8 mouse cellular contexts compared by ENCODE assay signal in the genomic region with DNA sequence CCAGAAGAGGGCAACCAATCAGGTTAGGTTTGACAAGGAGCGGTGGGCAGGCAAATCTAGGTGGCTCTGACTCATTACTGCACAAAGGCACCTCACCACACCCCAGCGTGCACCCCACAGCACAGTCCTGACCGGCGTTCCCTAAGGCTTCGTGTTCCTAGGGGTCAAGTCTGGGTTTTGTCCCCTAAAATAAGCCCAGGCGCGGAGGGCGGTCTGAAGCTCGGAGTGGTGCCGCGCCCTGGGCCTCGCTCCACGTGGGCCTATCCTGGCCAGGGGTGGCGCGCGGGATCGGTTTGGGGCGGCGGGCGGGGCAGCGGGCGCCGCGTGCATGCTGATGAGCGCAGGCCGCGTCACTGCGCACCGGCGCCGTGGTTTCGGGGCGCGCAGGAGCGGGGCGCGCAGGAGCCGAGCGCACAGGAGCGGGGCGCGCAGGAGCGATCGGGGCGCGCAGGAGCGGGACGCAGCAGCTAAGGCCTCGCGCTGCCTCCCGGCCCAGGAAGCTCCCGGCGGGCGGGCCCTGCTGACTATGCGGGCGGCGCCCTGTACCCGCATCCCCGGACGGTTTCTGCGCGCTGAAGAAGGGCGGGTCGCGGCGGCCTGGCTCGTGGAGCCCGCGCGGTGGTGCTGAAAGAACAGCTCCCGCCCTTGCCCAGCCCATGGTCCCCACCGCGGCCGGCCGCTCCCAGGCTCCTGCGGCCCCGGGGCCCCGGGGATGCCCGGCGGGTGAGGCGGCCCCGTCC. TPM values are rescaled to one million over a fixed set of nuclear protein-coding genes. Genes with fewer than 3 reads are reported as not detected.
DNase-seq lines count a peak whose midpoint lies in the region; ATAC-seq and TF ChIP-seq lines count a peak whose summit lies in the region.

TSS of gene Galnt9 (plus strand) at position 405 of the 740 bp plus-strand sequence.

- 0 out of 2 replicates have a peak, but pooled peaks have one; percentile 21 for TF ChIP-seq POLR2A in brain, embryonic 14.5 days (IDR thresholded peaks at IDR 0.05; ENCODE audit: borderline replicate concordance, extremely low read depth, insufficient read depth, insufficient read length, poor library complexity, severe bottlenecking)

- H3K9ac ChIP-seq in forebrain, embryonic 11.5 days (ENCODE audit: low read length), result no peak within 1 kb of the TSS
- no peak within 1 kb of the TSS for H3K9ac ChIP-seq in liver, postnatal 0 days (replicated peaks)
- H3K9ac ChIP-seq in neural tube, embryonic 14.5 days (replicated peaks; ENCODE audit: low read depth, low read length), result peak within 1 kb of the TSS; percentile 62

- peaks cover 71% of the 10 kb centered on the region for H3K27me3 ChIP-seq in E14TG2a.4 (ENCODE audit: insufficient read depth, low read length)
- peaks cover 34% of the 10 kb centered on the region for H3K27me3 ChIP-seq in forebrain, embryonic 11.5 days (ENCODE audit: control insufficient read depth, insufficient read depth, low read length)
- peaks cover 40% of the 10 kb centered on the region for H3K27me3 ChIP-seq in liver, postnatal 0 days (ENCODE audit: insufficient read depth, low read length)
- peaks cover 17% of the 10 kb centered on the region for H3K27me3 ChIP-seq in neural tube, embryonic 14.5 days (ENCODE audit: control insufficient read depth, insufficient read depth, low read length)

- peak; percentile 49 for ATAC-seq in forebrain, embryonic 11.5 days (replicated peaks; ENCODE audit: low FRiP score)
- peak; percentile 40; the same call in 1 of the 2 replicates for ATAC-seq in liver, postnatal 0 days
- peak; percentile 90 for ATAC-seq in neural tube, embryonic 14.5 days (ENCODE audit: low read depth)

- intact Hi-C loops in heart, postnatal 14 days (cut with DNase I), result no loop called here

- peak; percentile 69 for DNase-seq in brain, embryonic 14.5 days (ENCODE audit: low read depth)
- DNase-seq in forebrain, embryonic 11.5 days (ENCODE audit: low spot score), result peak; percentile 85
- DNase-seq in heart, postnatal 14 days, result peak; percentile 74 to 82
- peak; percentile 41 to 83 for DNase-seq in kidney, postnatal 36 days
- DNase-seq in liver, postnatal 0 days, result peak; percentile 71
- peak; percentile 60 for DNase-seq in urinary bladder, postnatal 25 days (ENCODE audit: low spot score)

- peak within 1 kb of the TSS; percentile 86 for H3K4me3 ChIP-seq in E14TG2a.4 (replicated peaks; ENCODE audit: low read length)
- peak within 1 kb of the TSS; percentile 32 for H3K4me3 ChIP-seq in forebrain, embryonic 11.5 days (ENCODE audit: low read depth, low read length)
- no peak within 1 kb of the TSS for H3K4me3 ChIP-seq in liver, postnatal 0 days (ENCODE audit: low read depth, low read length)
- peak within 1 kb of the TSS; percentile 52 for H3K4me3 ChIP-seq in neural tube, embryonic 14.5 days (ENCODE audit: low read depth, low read length)

- under 1% methylated on average over 75 of the region's 82 CpGs for WGBS in forebrain, embryonic 11.5 days
- 4% methylated on average over 53 of the region's 82 CpGs for WGBS in liver, postnatal 0 days (ENCODE audit: insufficient replicate concordance)
- WGBS in neural tube, embryonic 14.5 days, result under 1% methylated on average over 64 of the region's 82 CpGs

- H3K4me1 ChIP-seq in E14TG2a.4 (replicated peaks; ENCODE audit: low read depth, low read length), result peaks cover 35% of the 10 kb centered on the region
- H3K4me1 ChIP-seq in forebrain, embryonic 11.5 days (replicated peaks; ENCODE audit: control insufficient read depth, insufficient read depth, low read length), result peaks cover 7% of the 10 kb centered on the region; the same call in 1 of the 2 replicates
- H3K4me1 ChIP-seq in liver, postnatal 0 days (ENCODE audit: insufficient read depth), result no peaks in the 10 kb centered on the region
- peaks cover 18% of the 10 kb centered on the region for H3K4me1 ChIP-seq in neural tube, embryonic 14.5 days (ENCODE audit: control insufficient read depth, insufficient read depth, low read length)

- no peak for TF ChIP-seq EP300 in liver, postnatal 0 days (IDR thresholded peaks at IDR 0.05; ENCODE audit: low read depth)

- no peaks in the 10 kb centered on the region for H3K36me3 ChIP-seq in E14TG2a.4 (ENCODE audit: insufficient read depth, low read length)
- no peaks in the 10 kb centered on the region for H3K36me3 ChIP-seq in forebrain, embryonic 11.5 days (ENCODE audit: control insufficient read depth, insufficient read depth, low read length)
- H3K36me3 ChIP-seq in liver, postnatal 0 days (replicated peaks; ENCODE audit: insufficient read depth, low read length), result no peaks in the 10 kb centered on the region
- no peaks in the 10 kb centered on the region for H3K36me3 ChIP-seq in neural tube, embryonic 14.5 days (ENCODE audit: control insufficient read depth, insufficient read depth, low read length)

- H3K4me2 ChIP-seq in forebrain, embryonic 11.5 days (ENCODE audit: low read depth, low read length, severe bottlenecking), result peak within 1 kb of the TSS; percentile 63
- H3K4me2 ChIP-seq in liver, postnatal 0 days (ENCODE audit: low read depth, low read length), result no peak within 1 kb of the TSS; the same call in 1 of the 2 replicates
- H3K4me2 ChIP-seq in neural tube, embryonic 14.5 days (ENCODE audit: low read depth, low read length), result peak within 1 kb of the TSS; percentile 70

- no peak within 1 kb of the TSS for H3K27ac ChIP-seq in forebrain, embryonic 11.5 days (ENCODE audit: low read depth, low read length)
- no peak within 1 kb of the TSS for H3K27ac ChIP-seq in liver, postnatal 0 days (ENCODE audit: low read depth)
- H3K27ac ChIP-seq in neural tube, embryonic 14.5 days (ENCODE audit: low read depth, low read length), result peak within 1 kb of the TSS; percentile 55

- no peak for TF ChIP-seq CTCF in E14TG2a.4 (conservative IDR thresholded peaks at IDR 0.05; ENCODE audit: low read length)
- no peak for TF ChIP-seq CTCF in brain, embryonic 14.5 days (IDR thresholded peaks at IDR 0.05; ENCODE audit: borderline replicate concordance, extremely low read depth, insufficient read depth, insufficient read length)
- TF ChIP-seq CTCF in liver, postnatal 0 days (IDR thresholded peaks at IDR 0.05; ENCODE audit: low read depth), result no peak

- no peaks in the 10 kb centered on the region for H3K9me3 ChIP-seq in E14TG2a.4 (ENCODE audit: low read length)
- no peaks in the 10 kb centered on the region for H3K9me3 ChIP-seq in forebrain, embryonic 11.5 days (ENCODE audit: control insufficient read depth, low read length)
- no peaks in the 10 kb centered on the region for H3K9me3 ChIP-seq in liver, postnatal 0 days (ENCODE audit: low read length)
- H3K9me3 ChIP-seq in neural tube, embryonic 14.5 days (ENCODE audit: control insufficient read depth, low read length), result no peaks in the 10 kb centered on the region

RNA-seq across cellular contexts. Expression of gene Galnt9, which starts in this region (rescaled TPM):
- polyA plus RNA-seq in brain, embryonic 14.5 days (2012; rRNA removed), result 24.5 and 33.1 TPM in 2 replicates
- 1.6 and 2.1 TPM in 2 replicates for polyA plus RNA-seq in forebrain, embryonic 11.5 days (2014; fragmentation: Nextera tagmentation; extraction: Ambion mirVana)
- total RNA-seq in heart, postnatal 14 days (2021), result not detected
- 0.07 and 0.11 TPM in 2 replicates for polyA plus RNA-seq in liver, postnatal 0 days (2015; fragmentation: Nextera tagmentation; extraction: Ambion mirVana)
- 25.1 and 26.0 TPM in 2 replicates for polyA plus RNA-seq in neural tube, embryonic 14.5 days (2014; fragmentation: Nextera tagmentation; extraction: Ambion mirVana)

Comparison
In these comparisons a context has a peak if more than half of its experiments do, and no peak if none do; other contexts are left out.
1. Peak in DNase-seq in heart, postnatal 14 days; RNA of the gene not detected or under 1 TPM.
2. Peak in DNase-seq and ATAC-seq in liver, postnatal 0 days; RNA of the gene not detected or under 1 TPM.
3. ATAC-seq: peak in every context shown above with its lines; median percentile 90 in neural tube, embryonic 14.5 days; 49 in forebrain, embryonic 11.5 days; 40 in liver, postnatal 0 days.